Mouse (Mus musculus) lung, embryonic 15.5 days (tissue): ENCODE results near the gene Kyat1. TPM values are rescaled to one million over a fixed set of nuclear protein-coding genes. Genes with fewer than 3 reads are reported as not detected.

Experiments
- ATAC-seq: fragments of 200-750 bp; cut with Nextera tagmentation; 2 replicates; pipeline ENCODE4 v1.8.0; 2017; ENCODE audit warnings: moderate number of reproducible peaks, borderline replicate concordance; ENCODE audit not compliant: low FRiP score, low TSS enrichment; ENCODE audit errors: extremely low read depth
- H3K27ac ChIP-seq: fragments of 300-500 bp; sonication (generic); 2 replicates; pipeline ENCODE4 v1.5.1; 2015; ENCODE audit warnings: moderate library complexity, mild to moderate bottlenecking, inconsistent platforms
- H3K27me3 ChIP-seq: fragments of 300-500 bp; sonication (generic); 2 replicates; pipeline ENCODE4 v1.6.1; 2015; ENCODE audit warnings: inconsistent platforms
- H3K36me3 ChIP-seq: fragments of 300-500 bp; sonication (generic); 2 replicates; pipeline ENCODE4 v1.6.1; 2015; ENCODE audit warnings: inconsistent platforms
- H3K4me1 ChIP-seq: fragments of 300-500 bp; sonication (generic); 2 replicates; pipeline ENCODE4 v1.6.1; 2015; ENCODE audit warnings: inconsistent platforms
- H3K4me2 ChIP-seq: fragments of 300-500 bp; sonication (generic); 2 replicates; pipeline ENCODE4 v1.6.1; 2015; ENCODE audit warnings: inconsistent platforms, mild to moderate bottlenecking, moderate library complexity
- H3K4me3 ChIP-seq: fragments of 300-500 bp; sonication (generic); 2 replicates; pipeline ENCODE4 v1.5.1; 2015; ENCODE audit warnings: mild to moderate bottlenecking, inconsistent platforms
- H3K9ac ChIP-seq: fragments of 300-500 bp; sonication (generic); 2 replicates; pipeline ENCODE4 v1.6.1; 2015; ENCODE audit warnings: inconsistent platforms
- H3K9me3 ChIP-seq: fragments of 300-500 bp; sonication (generic); 2 replicates; pipeline ENCODE4 v1.6.1; 2016; ENCODE audit warnings: inconsistent platforms
- WGBS: fragments of 180-500 bp; shearing (Covaris S2); methylation state at CpG from one replicate; pipeline ENCODE4 v1.1.7; 2015; 5-methylcytosine and 5-hydroxymethylcytosine counted together
- polyA plus RNA-seq: library from polyadenylated mRNA; unstranded; fragments of >200 nt; fragmentation: Nextera tagmentation; extraction: Ambion mirVana; gene quantifications from 2 replicates; pipeline ENCODE4 v1.2.1, GENCODE M21; 2015

The Kyat1 gene
- polyA plus RNA-seq: 10.6 and 11.3 TPM in 2 replicates

DNA sequence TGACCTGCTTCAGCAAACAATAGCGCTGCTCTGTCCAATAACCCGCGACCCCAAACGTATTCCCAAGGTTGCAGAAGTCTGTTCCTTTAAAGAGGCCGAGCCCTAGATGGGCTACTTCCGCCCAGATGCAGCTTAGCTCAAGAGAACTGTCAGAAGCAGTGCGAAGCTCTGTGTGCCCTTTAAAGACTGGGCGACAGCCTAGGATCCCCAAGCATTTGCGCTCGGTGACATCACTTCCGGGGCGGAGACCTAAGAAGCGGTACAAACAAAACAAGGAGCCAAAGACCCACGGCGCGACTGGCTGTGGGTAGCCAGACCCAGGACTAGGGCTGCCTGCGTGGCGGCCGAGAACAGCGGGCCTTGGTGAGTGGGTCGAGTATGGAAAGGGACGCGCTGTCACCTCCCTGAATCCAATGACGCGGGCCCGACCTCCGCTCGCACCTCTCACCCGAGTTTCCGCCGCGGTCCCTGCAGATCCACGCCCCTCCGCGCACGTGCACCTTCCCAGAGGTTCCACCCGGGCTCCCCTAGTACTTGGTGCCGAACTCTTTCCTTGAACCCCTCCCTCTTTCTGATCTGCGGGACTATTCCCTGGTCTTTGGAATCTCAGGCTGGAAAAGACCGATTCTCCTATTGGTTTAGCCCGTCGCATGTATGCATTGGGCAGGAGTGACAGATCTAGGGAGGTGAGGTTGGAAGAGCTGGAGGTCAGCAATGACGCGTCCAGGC, at the start of gene Kyat1:
Gene Kyat1, minus strand, starts transcription at position 219 of the 729 bp plus-strand sequence.
- WGBS: under 1% methylated on average over 44 of the region's 44 CpGs
- Histone ChIP-seq H3K4me3 (peak within 1 kb of the TSS; percentile 64), H3K4me1 (peaks cover 18% of the 10 kb centered on the region), H3K36me3 (no peaks in the 10 kb centered on the region), H3K9ac (peak within 1 kb of the TSS; percentile 67), H3K4me2 (peak within 1 kb of the TSS; percentile 85), H3K9me3 (no peaks in the 10 kb centered on the region), H3K27me3 (no peaks in the 10 kb centered on the region), H3K27ac (peak within 1 kb of the TSS; percentile 81)
- ATAC-seq: peak; percentile 94

DNA sequence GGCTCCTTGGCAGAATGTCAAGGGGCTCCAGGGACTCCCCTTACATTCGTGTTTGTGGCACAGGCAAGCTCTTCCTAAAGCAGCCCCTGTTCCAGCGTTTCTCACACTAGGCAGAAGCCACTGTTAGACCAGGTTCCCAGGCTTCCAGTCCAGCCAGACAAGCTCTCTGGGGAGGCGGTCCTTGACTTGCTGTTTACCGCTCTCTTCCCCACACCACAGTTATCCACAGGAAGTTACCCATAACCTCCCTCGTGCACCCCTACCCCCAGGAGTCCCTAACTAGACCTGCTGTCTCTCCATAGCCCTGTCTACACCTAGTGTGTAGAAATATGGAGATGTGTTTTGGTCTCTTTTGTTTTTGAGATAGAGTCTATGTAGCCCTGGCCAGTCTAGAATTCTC, 48.2 kb upstream of the Kyat1 start:
- H3K9me3 ChIP-seq: no peaks in the 10 kb centered on the region
- 74% methylated on average over 5 of the region's 5 CpGs for WGBS
- H3K27me3 ChIP-seq: no peaks in the 10 kb centered on the region
- no peak overlapping the region for H3K9ac ChIP-seq
- no peak overlapping the region for H3K27ac ChIP-seq
- no peak overlapping the region for H3K4me2 ChIP-seq
- peaks cover 48% of the 10 kb centered on the region for H3K36me3 ChIP-seq
- H3K4me1 ChIP-seq: no peaks in the 10 kb centered on the region
- H3K4me3 ChIP-seq: no peak overlapping the region
- no peak for ATAC-seq

DNA sequence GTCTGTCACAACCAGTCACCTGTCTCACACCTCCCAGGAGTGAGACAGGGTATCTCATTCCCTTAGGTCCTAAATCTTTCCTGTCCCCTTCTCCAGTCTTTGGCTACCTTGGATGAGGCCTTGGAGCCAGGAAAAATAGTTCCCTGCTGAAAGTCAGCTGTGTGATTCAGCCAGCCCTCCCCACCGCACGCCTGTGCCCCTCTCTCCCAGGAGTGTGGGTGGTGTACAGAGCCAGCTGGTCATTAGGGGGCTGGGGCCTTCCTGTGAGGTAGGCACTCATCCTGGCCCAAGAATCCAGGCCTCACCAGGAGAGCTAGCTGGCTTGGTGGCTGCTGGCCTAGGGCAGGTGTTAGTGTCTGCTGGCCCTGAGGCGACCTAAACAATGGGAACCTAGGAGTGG, 46.9 kb upstream of the Kyat1 start:
- Histone ChIP-seq H3K4me3 (no peak overlapping the region), H3K9me3 (no peaks in the 10 kb centered on the region), H3K4me2 (no peak overlapping the region), H3K27ac (no peak overlapping the region), H3K27me3 (no peaks in the 10 kb centered on the region), H3K9ac (no peak overlapping the region), H3K4me1 (no peaks in the 10 kb centered on the region), H3K36me3 (peaks cover 45% of the 10 kb centered on the region)
- WGBS: 78% methylated on average over 3 of the region's 3 CpGs
- no peak for ATAC-seq

DNA sequence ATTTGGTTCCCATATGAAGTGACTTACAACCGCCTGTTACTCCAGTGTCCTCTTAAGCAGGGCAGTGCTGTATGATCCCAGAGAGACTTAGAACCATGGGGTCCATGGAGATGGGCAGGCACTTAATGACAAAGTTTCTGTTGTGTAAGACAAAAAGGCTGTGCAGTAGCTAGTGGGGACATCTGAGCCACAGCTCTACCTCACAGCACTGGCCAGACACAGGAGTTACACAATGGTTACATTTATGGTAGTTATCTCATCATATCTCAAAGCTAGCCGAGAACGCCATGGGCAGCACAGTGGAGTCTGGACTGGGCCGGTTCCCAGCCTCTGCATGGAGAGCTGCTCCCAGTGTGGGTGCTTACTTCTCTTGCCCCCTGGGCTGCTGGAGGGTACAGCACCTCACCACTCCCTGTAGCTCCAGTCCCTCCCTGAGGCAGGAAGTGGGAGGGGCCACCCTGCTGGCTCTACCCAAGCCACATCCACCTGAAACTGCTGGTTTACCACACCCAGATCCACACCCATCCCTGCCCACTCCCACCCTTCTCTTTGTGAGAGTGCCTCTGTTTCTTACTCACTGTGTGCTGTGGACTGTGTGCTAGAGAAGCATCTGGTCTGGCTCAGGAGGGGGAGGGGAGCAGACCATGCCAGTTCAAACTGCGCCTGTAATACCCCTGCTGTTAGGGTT, 45.9 kb upstream of the Kyat1 start:
- H3K9me3 ChIP-seq: no peaks in the 10 kb centered on the region
- peak; percentile 37 for ATAC-seq
- WGBS: 70% methylated on average over 5 of the region's 5 CpGs

DNA sequence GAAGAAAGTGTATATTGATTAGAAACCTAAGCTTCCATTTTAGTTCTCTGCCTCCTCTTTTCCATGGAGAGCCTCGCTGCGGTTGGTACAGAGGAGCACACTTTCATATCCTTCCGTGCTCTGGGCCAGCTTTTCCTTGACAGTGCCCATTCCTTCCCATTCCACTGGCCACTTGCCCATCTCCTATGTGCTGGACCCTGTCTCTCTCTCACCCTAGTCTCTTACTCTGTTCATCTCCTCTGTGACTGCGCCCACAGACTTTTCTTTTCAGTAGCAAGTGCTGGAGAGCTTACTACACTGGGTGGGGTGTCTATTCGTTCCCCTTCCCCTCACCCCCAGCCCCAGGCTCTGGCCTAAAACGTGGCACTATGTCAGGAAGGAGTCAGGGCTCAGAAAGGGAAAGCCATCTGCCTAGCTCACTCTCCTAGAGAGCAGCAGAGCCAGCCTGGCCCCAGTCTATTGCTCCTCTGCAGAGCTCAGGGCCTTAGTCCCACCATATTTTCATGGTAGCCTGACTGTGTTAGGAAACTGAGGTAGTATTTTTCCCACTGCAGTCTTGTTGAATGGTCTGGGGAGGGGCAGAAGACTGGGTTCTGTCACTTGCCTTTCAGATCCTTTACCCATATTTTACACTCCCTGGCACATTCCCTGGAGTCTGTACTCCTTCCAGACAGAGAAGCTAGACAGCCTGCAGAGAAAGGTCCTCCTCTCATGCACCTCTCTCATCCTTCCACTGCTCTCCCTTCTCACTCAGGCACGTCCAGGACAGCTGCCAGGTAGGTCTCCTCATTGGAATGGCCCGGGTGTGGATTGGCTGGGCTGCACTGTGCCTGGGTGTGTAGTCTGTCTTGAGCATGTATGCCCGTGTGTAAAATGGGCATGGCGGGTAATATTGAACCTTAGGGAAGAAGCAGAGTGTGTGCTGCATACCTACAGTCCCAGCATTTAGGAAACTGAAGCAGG, 44.8 kb upstream of the Kyat1 start:
- peaks cover 4% of the 10 kb centered on the region; the same call in 1 of the 2 replicates for H3K4me1 ChIP-seq
- no peak overlapping the region for H3K27ac ChIP-seq
- no peaks in the 10 kb centered on the region for H3K9me3 ChIP-seq
- peaks cover 27% of the 10 kb centered on the region for H3K36me3 ChIP-seq
- WGBS: 89% methylated on average over 10 of the region's 10 CpGs
- no peaks in the 10 kb centered on the region for H3K27me3 ChIP-seq
- no peak overlapping the region for H3K4me3 ChIP-seq
- H3K4me2 ChIP-seq: no peak overlapping the region
- ATAC-seq: no peak
- H3K9ac ChIP-seq: no peak overlapping the region

More for the DNA sequence above, 45.9 kb upstream of the Kyat1 start:
- Histone ChIP-seq H3K4me2 (no peak overlapping the region), H3K27ac (no peak overlapping the region), H3K4me3 (no peak overlapping the region), H3K27me3 (no peaks in the 10 kb centered on the region), H3K9ac (no peak overlapping the region), H3K4me1 (no peaks in the 10 kb centered on the region), H3K36me3 (peaks cover 38% of the 10 kb centered on the region)

DNA sequence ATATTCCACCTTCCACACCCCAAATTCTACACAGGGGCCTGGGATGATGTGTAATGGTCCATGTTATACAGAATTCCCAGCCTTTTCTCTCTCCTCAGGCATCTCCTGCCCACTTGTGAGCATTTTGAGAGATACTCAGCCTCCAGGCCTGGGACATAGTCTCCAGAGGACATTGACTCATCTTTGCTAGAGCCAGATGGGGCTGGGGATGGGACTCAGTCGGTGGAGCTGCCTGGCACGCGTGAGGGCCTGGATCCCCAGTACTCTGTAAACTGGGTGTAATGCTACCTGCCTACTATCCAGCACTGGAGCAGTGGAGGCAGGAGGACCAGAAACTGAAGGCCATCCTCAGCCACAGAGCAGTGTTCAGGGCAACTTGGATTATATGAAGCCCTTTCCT, 43.5 kb upstream of the Kyat1 start:
- peaks cover 24% of the 10 kb centered on the region for H3K36me3 ChIP-seq
- WGBS: 86% methylated on average over 3 of the region's 3 CpGs

DNA sequence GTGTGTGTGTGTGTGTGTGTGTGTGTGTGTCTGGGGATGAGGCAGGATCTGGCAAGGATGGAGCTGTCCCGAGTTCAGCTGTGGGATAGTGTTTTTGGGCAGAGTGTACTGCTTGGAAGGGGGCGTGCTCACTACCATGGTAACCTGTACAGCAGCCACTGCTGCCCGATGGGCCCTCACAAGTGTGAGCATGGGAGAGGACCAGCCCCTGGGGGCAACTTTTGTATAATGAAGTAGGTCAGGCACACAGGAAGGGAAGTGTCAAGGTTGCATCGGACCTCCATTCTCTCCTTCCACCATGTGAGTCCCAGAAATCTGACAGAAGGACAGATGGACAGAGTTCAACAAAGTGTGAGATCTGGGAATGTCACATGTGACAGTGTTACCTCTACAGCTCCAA, 42.0 kb upstream of the Kyat1 start:
- ATAC-seq: no peak
- peaks cover 28% of the 10 kb centered on the region for H3K36me3 ChIP-seq
- WGBS: 68% methylated on average over 4 of the region's 4 CpGs

More for the DNA sequence above, 43.5 kb upstream of the Kyat1 start:
- Histone ChIP-seq H3K27me3 (no peaks in the 10 kb centered on the region), H3K4me1 (peaks cover 12% of the 10 kb centered on the region), H3K9ac (no peak overlapping the region), H3K9me3 (no peaks in the 10 kb centered on the region), H3K4me2 (no peak overlapping the region), H3K27ac (no peak overlapping the region), H3K4me3 (no peak overlapping the region)
- ATAC-seq: no peak

DNA sequence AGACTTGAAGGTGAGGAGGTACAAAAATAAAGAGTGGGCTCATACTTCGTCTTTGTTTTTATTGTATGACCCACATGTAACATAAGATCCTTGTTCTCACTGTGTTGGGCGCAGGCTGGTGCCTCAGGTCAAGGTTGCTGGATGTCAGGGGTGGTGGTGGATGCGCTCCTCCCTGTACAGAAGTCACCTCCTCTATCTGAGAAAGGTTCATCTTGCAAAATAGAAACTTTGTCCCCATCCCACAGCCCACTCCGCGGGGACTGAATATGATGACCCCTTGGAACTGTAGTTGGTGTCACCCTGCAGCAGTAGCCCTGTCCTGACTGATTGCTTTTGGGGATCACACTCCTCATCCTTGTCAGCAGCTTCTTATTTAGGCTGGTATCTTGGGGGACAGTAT, 41.4 kb upstream of the Kyat1 start:
- Histone ChIP-seq H3K4me3 (no peak overlapping the region), H3K9ac (no peak overlapping the region), H3K36me3 (peaks cover 28% of the 10 kb centered on the region), H3K4me2 (no peak overlapping the region), H3K27me3 (no peaks in the 10 kb centered on the region), H3K4me1 (peaks cover 28% of the 10 kb centered on the region), H3K9me3 (no peaks in the 10 kb centered on the region), H3K27ac (no peak overlapping the region)
- no peak for ATAC-seq
- 84% methylated on average over 5 of the region's 5 CpGs for WGBS

More for the DNA sequence above, 42.0 kb upstream of the Kyat1 start:
- peaks cover 23% of the 10 kb centered on the region for H3K4me1 ChIP-seq
- no peaks in the 10 kb centered on the region for H3K9me3 ChIP-seq
- H3K4me3 ChIP-seq: no peak overlapping the region
- no peak overlapping the region for H3K9ac ChIP-seq
- H3K27me3 ChIP-seq: no peaks in the 10 kb centered on the region
- H3K27ac ChIP-seq: no peak overlapping the region
- no peak overlapping the region for H3K4me2 ChIP-seq

DNA sequence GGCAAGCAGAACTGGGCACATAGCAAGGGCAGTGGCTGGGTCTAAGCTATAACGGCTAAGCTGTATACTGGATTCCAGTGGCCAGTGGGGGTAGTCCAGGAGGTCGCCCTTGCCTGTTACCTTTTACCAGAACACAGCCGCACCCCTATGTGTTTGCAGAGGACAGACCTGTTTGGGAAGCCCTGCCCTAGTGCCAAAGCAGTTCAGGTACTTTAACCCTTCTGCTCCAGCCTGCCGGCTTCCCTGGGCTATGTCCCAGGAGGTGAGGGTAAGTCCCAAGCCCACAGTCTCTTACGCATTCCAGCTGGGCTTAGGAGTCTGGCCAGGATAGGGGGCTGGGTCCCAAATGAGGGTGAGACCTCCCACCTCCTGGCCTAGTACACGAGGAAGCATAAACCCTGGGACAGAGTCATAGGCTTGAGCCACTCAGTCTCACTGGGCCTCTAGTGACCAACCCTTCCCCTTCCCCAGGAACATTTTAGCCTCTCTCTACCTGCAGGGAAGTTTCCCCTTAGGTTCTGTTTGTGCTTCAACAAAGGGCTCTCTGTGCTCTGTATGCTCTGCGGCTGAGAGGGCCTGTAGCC, 39.0 kb upstream of the Kyat1 start:
- Histone ChIP-seq H3K4me1 (peaks cover 47% of the 10 kb centered on the region), H3K36me3 (peaks cover 42% of the 10 kb centered on the region), H3K9me3 (no peaks in the 10 kb centered on the region), H3K27me3 (no peaks in the 10 kb centered on the region), H3K27ac (peak overlapping the region; percentile 51), H3K4me3 (no peak overlapping the region), H3K4me2 (no peak overlapping the region), H3K9ac (no peak overlapping the region)
- WGBS: 52% methylated on average over 7 of the region's 7 CpGs
- no peak for ATAC-seq

DNA sequence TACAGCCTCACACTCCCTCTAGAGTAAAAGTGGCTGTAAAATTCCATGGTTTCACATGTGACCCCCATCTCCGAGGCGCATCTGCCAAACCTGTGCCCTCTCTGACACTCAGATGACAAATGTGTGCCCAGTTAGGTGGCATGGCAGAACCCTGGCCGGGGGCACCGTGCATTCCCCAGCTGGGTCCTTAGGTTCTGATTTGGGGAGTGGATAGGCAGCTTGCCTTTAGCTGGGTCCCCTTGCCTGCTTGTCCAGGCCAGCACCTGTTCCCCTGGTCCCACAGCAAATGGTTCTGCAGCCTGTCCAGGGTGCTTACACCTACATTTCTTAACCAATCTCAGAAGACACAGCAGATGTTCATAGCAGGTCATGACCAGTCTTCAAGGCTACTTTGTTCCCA, 37.7 kb upstream of the Kyat1 start:
- H3K4me2 ChIP-seq: no peak overlapping the region
- peaks cover 29% of the 10 kb centered on the region for H3K36me3 ChIP-seq
- H3K27ac ChIP-seq: 0 out of 2 replicates have a peak overlapping the region, but pooled peaks have one; percentile 10
- H3K9me3 ChIP-seq: no peaks in the 10 kb centered on the region
- H3K4me1 ChIP-seq: peaks cover 60% of the 10 kb centered on the region
- no peaks in the 10 kb centered on the region for H3K27me3 ChIP-seq
- H3K4me3 ChIP-seq: no peak overlapping the region
- 84% methylated on average over 4 of the region's 4 CpGs for WGBS
- H3K9ac ChIP-seq: no peak overlapping the region
- ATAC-seq: no peak

DNA sequence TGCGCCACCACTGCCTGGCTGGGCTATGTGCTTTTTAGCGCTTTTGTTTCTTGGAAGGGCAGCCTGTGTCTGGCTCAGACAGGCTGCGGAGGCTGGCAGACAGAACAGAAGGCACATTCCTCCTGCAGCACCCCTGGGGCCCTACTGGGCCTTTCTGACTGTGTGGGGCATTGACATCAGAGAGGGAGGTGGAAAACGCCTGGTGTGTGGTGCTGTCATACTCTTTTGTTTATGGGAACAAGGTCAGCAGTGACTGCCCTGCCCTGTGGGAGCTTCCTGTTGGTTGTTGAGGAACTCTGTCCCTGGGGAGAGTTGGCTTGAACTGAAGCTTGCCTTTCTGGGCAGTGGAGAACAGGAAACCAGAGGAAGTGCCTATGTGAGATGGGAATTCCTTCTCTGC, 36.9 kb upstream of the Kyat1 start:
- H3K27ac ChIP-seq: peak overlapping the region; percentile 70
- no peak overlapping the region for H3K9ac ChIP-seq
- H3K4me3 ChIP-seq: no peak overlapping the region
- peak overlapping the region; percentile 21; the same call in 1 of the 2 replicates for H3K4me2 ChIP-seq
- no peaks in the 10 kb centered on the region for H3K27me3 ChIP-seq
- H3K36me3 ChIP-seq: peaks cover 28% of the 10 kb centered on the region
- 57% methylated on average over 4 of the region's 4 CpGs for WGBS
- peaks cover 62% of the 10 kb centered on the region for H3K4me1 ChIP-seq
- peak; percentile 29; the same call in 1 of the 2 replicates for ATAC-seq
- no peaks in the 10 kb centered on the region for H3K9me3 ChIP-seq
